Mouse (Mus musculus) heart, adult 2 months (tissue): ENCODE measurements around the gene Cmip.

Source experiments
- CTCF ChIP-seq: fragments of 200-600 bp; IDR thresholded peaks from 2 replicates; pipeline ENCODE4 v1.8.1; 2022; ENCODE audit warnings: antibody characterized with exemption, mild to moderate bottlenecking, moderate library complexity
- POLR2A ChIP-seq: fragments of 200-500 bp; IDR thresholded peaks from 2 replicates; pipeline ENCODE4 v1.6.1; 2011; ENCODE audit warnings: mild to moderate bottlenecking, low read depth, low read length, control low read depth; ENCODE audit not compliant: insufficient read depth

DNA sequence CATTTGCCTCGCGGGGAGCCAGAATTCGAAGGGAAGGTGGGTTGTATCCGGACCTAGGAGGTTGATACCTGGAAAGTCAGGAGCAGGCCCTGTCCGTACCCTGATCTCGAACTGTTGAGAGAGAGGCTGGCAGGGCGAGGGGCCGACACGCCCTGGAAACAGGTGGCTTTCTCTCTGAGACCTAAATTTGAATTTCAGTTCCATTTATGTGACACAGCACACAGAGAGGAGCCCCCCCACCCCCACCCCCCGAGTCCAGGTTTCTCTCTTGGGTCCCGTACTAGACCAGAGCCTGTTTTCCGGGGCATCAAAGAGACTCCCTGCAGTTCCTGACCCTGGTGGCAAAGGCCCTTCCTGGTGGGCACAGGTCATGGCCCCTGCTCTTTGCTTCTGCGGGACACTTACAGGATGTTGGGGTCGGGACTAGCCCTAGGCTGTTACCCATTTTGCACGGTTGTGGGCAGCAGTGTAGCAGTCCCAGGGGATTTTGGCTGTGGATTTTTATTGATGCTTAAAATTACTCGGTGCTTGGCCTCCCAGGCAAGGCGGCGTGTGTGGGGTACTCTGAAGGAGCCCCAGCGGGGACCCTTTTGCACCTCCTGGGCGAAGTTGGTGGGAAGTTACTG is 242.2 kb downstream of the Cmip start:
- TF ChIP-seq CTCF, result no peak
- TF ChIP-seq POLR2A, result no peak
